Mouse (Mus musculus): ENCODE measurements around the gene Dhx29. TPM values are rescaled to one million over a fixed set of nuclear protein-coding genes. Genes with fewer than 3 reads are reported as not detected.

Gene Dhx29
- total and polyA plus RNA-seq, 3 experiments, result 13.0 to 25.1 (median 21.1) TPM

DNA sequence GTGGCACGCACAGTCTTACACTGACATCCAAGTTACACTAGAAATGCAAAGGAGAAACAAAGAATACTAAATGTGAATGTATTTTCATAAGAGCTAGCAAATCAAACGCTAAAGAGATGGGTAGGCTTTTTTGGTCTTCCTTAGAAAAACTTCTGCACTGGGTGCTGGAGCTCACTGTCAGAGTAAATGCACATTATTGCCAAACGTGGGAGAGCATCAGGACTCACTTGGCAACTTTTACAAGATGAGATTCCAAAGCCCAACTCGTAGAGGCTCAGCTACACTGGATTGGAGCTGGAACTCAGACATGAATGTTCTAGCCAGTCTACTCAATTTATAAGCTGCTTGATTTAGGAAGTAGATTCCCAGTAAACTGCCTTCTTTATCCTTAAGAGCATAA lies 16.8 kb upstream of the Dhx29 start:
- Histone ChIP-seq H3K9ac (ENCODE audit: insufficient read depth, low read depth) (no peak overlapping the region), H3K36me3 (replicated peaks in 1 of 2; ENCODE audit: control insufficient read depth in 1 of 2, insufficient read depth in 1 of 2, low read length in 1 of 2) (peaks cover 40 to 78% of the 10 kb centered on the region in 2 experiments), H3K27me3 (replicated peaks) (no peaks in the 10 kb centered on the region), H3K4me2 (ENCODE audit: insufficient read depth, low read depth, poor library complexity, severe bottlenecking) (no peak overlapping the region), H3K4me3 (replicated peaks in 1 of 3; ENCODE audit: low read depth in 2 of 3, low read length in 2 of 3, poor library complexity in 1 of 3) (no peak overlapping the region), H3K27ac (ENCODE audit: insufficient read depth, low read depth) (no peak overlapping the region), H3K4me1 (ENCODE audit: control insufficient read depth in 1 of 2, insufficient read depth in 2 of 2) (no peaks in the 10 kb centered on the region), H3K79me2 (replicated peaks; ENCODE audit: control insufficient read depth, extremely low read depth, insufficient read depth, poor library complexity, severe bottlenecking) (peaks cover 6% of the 10 kb centered on the region), H3K9me3 (replicated peaks; ENCODE audit: low read length) (no peaks in the 10 kb centered on the region)
- TF ChIP-seq SIN3A (IDR thresholded peaks at IDR 0.05; ENCODE audit: low read length) (no peak), E2F4 (IDR thresholded peaks at IDR 0.05; ENCODE audit: insufficient replicate concordance, low read depth, low read length) (no peak), TBP (conservative IDR thresholded peaks at IDR 0.05; ENCODE audit: low read depth, low read length) (no peak), MXI1 (IDR thresholded peaks at IDR 0.05; ENCODE audit: low read depth, low read length) (no peak), POLR2A (IDR thresholded peaks at IDR 0.05; ENCODE audit: low read depth, low read length) (no peak), JUND (conservative IDR thresholded peaks at IDR 0.05; ENCODE audit: low read depth, low read length) (no peak), USF2 (conservative IDR thresholded peaks at IDR 0.05; ENCODE audit: low read depth, low read length) (no peak), UBTF (IDR thresholded peaks at IDR 0.05; ENCODE audit: low read depth, low read length) (no peak), RCOR1 (conservative IDR thresholded peaks at IDR 0.05; ENCODE audit: low read depth, low read length) (no peak), NELFE (IDR thresholded peaks at IDR 0.05; ENCODE audit: low read depth, low read length) (no peak), BHLHE40 (IDR thresholded peaks at IDR 0.05; ENCODE audit: low read depth, low read length) (no peak), ZMIZ1 (IDR thresholded peaks at IDR 0.05; ENCODE audit: low read depth, low read length) (no peak), ELF1 (IDR thresholded peaks at IDR 0.05; ENCODE audit: low read depth, low read length) (no peak), USF1 (IDR thresholded peaks at IDR 0.05; ENCODE audit: low read depth, low read length) (no peak), EP300 (IDR thresholded peaks at IDR 0.05; ENCODE audit: low read length) (no peak), RAD21 (IDR thresholded peaks at IDR 0.05; ENCODE audit: low read depth, low read length) (no peak), MAFK (IDR thresholded peaks at IDR 0.05; ENCODE audit: insufficient replicate concordance, low read length) (no peak), SMC3 (IDR thresholded peaks at IDR 0.05; ENCODE audit: low read depth, low read length) (no peak), MEF2A (IDR thresholded peaks at IDR 0.05; ENCODE audit: borderline replicate concordance, low read depth, low read length) (no peak)
- in situ Hi-C loops (cut with MboI; ENCODE audit: low pct_ligation_motif_present, low pct_unique_long_range_greater_than_20kb, low sequenced_read_pairs) (no loop called here), dilution Hi-C loops (cut with MboI; ENCODE audit: extremely low pct_ligation_motif_present, extremely low pct_unique_long_range_greater_than_20kb, low sequenced_read_pairs) (no loop called here)
- no peak for DNase-seq (ENCODE audit: extremely low read depth)

DNA sequence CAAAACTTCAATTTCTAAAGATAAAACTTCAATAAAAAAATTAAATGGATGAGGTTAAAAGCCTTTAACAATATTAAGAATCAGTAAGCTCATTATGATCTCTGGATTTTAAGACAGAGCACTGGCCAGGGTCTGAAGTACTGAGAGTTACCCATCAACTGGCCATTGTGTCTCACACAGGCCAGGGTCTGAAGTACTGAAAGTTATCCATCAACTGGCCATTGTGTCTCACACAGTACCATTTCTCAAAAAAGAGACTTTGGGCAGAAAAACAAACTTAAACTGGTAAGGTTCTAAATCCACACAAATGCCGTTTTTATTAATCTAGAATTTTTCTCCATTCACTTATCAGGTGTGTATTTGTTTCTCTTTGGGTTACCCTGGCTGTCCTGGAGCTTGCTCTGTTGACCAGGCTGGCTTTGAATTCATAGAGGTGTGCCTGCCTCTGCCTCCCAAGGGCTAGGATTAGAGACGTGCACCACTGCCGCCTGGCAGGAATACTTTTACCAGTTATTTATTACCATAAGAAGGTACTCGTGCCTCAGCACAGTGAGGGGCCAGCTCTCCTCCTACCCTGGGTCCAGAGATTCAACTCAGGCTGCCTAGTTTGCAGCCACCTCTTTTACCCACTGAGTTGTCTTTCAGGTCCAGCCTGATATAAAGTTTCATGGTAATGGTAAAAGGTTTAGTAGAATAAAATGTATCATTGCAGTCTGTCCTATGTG lies 8.0 kb upstream of the Dhx29 start:
- dilution Hi-C loops (cut with MboI; ENCODE audit: extremely low pct_ligation_motif_present, extremely low pct_unique_long_range_greater_than_20kb, low sequenced_read_pairs), result no loop called here

More for the DNA sequence above, 8.0 kb upstream of the Dhx29 start:
- H3K4me3 ChIP-seq (replicated peaks in 1 of 3; ENCODE audit: low read depth in 2 of 3, low read length in 2 of 3, poor library complexity in 1 of 3), result no peak overlapping the region
- no peak overlapping the region for H3K4me2 ChIP-seq (ENCODE audit: insufficient read depth, low read depth, poor library complexity, severe bottlenecking)
- H3K79me2 ChIP-seq (replicated peaks; ENCODE audit: control insufficient read depth, extremely low read depth, insufficient read depth, poor library complexity, severe bottlenecking), result peaks cover 43% of the 10 kb centered on the region
- H3K9ac ChIP-seq (ENCODE audit: insufficient read depth, low read depth), result no peak overlapping the region
- in situ Hi-C loops (cut with MboI; ENCODE audit: low pct_ligation_motif_present, low pct_unique_long_range_greater_than_20kb, low sequenced_read_pairs), result no loop called here
- peaks cover 29 to 75% of the 10 kb centered on the region in 2 experiments for H3K36me3 ChIP-seq (replicated peaks in 1 of 2; ENCODE audit: control insufficient read depth in 1 of 2, insufficient read depth in 1 of 2, low read length in 1 of 2)
- no peaks in the 10 kb centered on the region for H3K9me3 ChIP-seq (replicated peaks; ENCODE audit: low read length)
- no peaks in the 10 kb centered on the region for H3K27me3 ChIP-seq (replicated peaks)
- H3K27ac ChIP-seq (ENCODE audit: insufficient read depth, low read depth), result no peak overlapping the region
- DNase-seq (ENCODE audit: extremely low read depth), result no peak
- H3K4me1 ChIP-seq (ENCODE audit: control insufficient read depth in 1 of 2, insufficient read depth in 2 of 2), result peaks cover 3 to 6% of the 10 kb centered on the region in 2 experiments; a peak in 3 of 4 replicates
- TF ChIP-seq ETS1 (conservative IDR thresholded peaks at IDR 0.05; ENCODE audit: low read depth, low read length) (no peak), TBP (conservative IDR thresholded peaks at IDR 0.05; ENCODE audit: low read depth, low read length) (no peak), MAZ (IDR thresholded peaks at IDR 0.05; ENCODE audit: low read depth, low read length) (no peak), MXI1 (IDR thresholded peaks at IDR 0.05; ENCODE audit: low read depth, low read length) (no peak), MAX (IDR thresholded peaks at IDR 0.05; ENCODE audit: low read length) (no peak), CHD2 (IDR thresholded peaks at IDR 0.05; ENCODE audit: low read length) (no peak), TCF12 (IDR thresholded peaks at IDR 0.05; ENCODE audit: low read depth, low read length) (no peak), ELF1 (IDR thresholded peaks at IDR 0.05; ENCODE audit: low read depth, low read length) (no peak), MEF2A (IDR thresholded peaks at IDR 0.05; ENCODE audit: borderline replicate concordance, low read depth, low read length) (no peak), POLR2AphosphoS2 (IDR thresholded peaks at IDR 0.05; ENCODE audit: low read depth, low read length) (no peak), UBTF (IDR thresholded peaks at IDR 0.05; ENCODE audit: low read depth, low read length) (no peak)

Measured in CH12.LX (cell line).